In genomic region chr10:10184386-10184785, GRCm38 (mm10) we compare ENCODE assay signal across 8 mouse cellular contexts.
A peak's percentile ranks its signal among the peaks of the same experiment; 100 is the strongest.
DNase-seq lines count a peak whose midpoint lies in the region; ATAC-seq and TF ChIP-seq lines count a peak whose summit lies in the region.

No protein-coding gene starts in this region.

- no peaks in the 10 kb centered on the region for H3K36me3 ChIP-seq in heart, embryonic 13.5 days
- no peaks in the 10 kb centered on the region for H3K36me3 ChIP-seq in CH12.LX (replicated peaks in 1 of 2; ENCODE audit: control insufficient read depth in 1 of 2, insufficient read depth in 1 of 2, low read length in 1 of 2)
- no peaks in the 10 kb centered on the region for H3K36me3 ChIP-seq in liver, embryonic 14.5 days (replicated peaks; ENCODE audit: control insufficient read depth, insufficient read depth, low read depth)
- H3K36me3 ChIP-seq in intestine, embryonic 15.5 days, result no peaks in the 10 kb centered on the region

- TF ChIP-seq POLR2A in CH12.LX (IDR thresholded peaks at IDR 0.05; ENCODE audit: low read depth, low read length), result no peak

- WGBS in heart, embryonic 13.5 days, result 32% methylated on average over 5 of the region's 5 CpGs
- 7% methylated on average over 5 of the region's 5 CpGs for WGBS in liver, embryonic 14.5 days (ENCODE audit: insufficient replicate concordance)
- WGBS in intestine, embryonic 15.5 days, result 52% methylated on average over 5 of the region's 5 CpGs

- H3K4me2 ChIP-seq in heart, embryonic 13.5 days, result peak overlapping the region; percentile 13; the same call in 1 of the 2 replicates
- peak overlapping the region; percentile 33 for H3K4me2 ChIP-seq in CH12.LX (ENCODE audit: insufficient read depth, low read depth, poor library complexity, severe bottlenecking)
- H3K4me2 ChIP-seq in liver, embryonic 14.5 days (ENCODE audit: low read depth), result peak overlapping the region; percentile 37
- H3K4me2 ChIP-seq in intestine, embryonic 15.5 days (replicated peaks), result no peak overlapping the region

- H3K27me3 ChIP-seq in heart, embryonic 13.5 days (replicated peaks), result no peaks in the 10 kb centered on the region
- no peaks in the 10 kb centered on the region for H3K27me3 ChIP-seq in CH12.LX (replicated peaks)
- H3K27me3 ChIP-seq in liver, embryonic 14.5 days (ENCODE audit: control insufficient read depth, insufficient read depth, low read length), result no peaks in the 10 kb centered on the region
- no peaks in the 10 kb centered on the region for H3K27me3 ChIP-seq in intestine, embryonic 15.5 days (replicated peaks)

- TF ChIP-seq CTCF in CH12.LX (conservative IDR thresholded peaks at IDR 0.05 in 1 of 2, IDR thresholded peaks at IDR 0.05 in 1 of 2; ENCODE audit: low read depth in 2 of 2, low read length in 2 of 2), result no peak
- TF ChIP-seq CTCF in liver, embryonic 14.5 days (IDR thresholded peaks at IDR 0.05; ENCODE audit: low read depth), result no peak

- H3K9ac ChIP-seq in heart, embryonic 13.5 days, result no peak overlapping the region
- no peak overlapping the region for H3K9ac ChIP-seq in CH12.LX (ENCODE audit: insufficient read depth, low read depth)
- H3K9ac ChIP-seq in liver, embryonic 14.5 days (replicated peaks), result no peak overlapping the region
- H3K9ac ChIP-seq in intestine, embryonic 15.5 days, result no peak overlapping the region

- H3K4me1 ChIP-seq in heart, embryonic 13.5 days, result peaks cover 6% of the 10 kb centered on the region; the same call in 1 of the 2 replicates
- peaks cover 3 to 34% of the 10 kb centered on the region in 2 experiments; a peak in 3 of 4 replicates for H3K4me1 ChIP-seq in CH12.LX (ENCODE audit: control insufficient read depth in 1 of 2, insufficient read depth in 2 of 2)
- H3K4me1 ChIP-seq in liver, embryonic 14.5 days (replicated peaks; ENCODE audit: control insufficient read depth in 2 of 2, insufficient read depth in 2 of 2, low read length in 1 of 2), result peaks cover 0 to 17% of the 10 kb centered on the region in 2 experiments; a peak in 3 of 4 replicates
- H3K4me1 ChIP-seq in intestine, embryonic 15.5 days (replicated peaks), result no peaks in the 10 kb centered on the region

- DNase-seq in heart, postnatal 14 days, result no peak
- peak; percentile 45 for DNase-seq in CH12.LX (ENCODE audit: extremely low read depth)
- DNase-seq in liver, embryonic 14.5 days (ENCODE audit: low read depth in 3 of 3, low spot score in 3 of 3), result peak in 2 of 3 experiments; percentile 4 to 16
- peak; percentile 6 to 11 for DNase-seq in spleen, adult 18-20 months
- DNase-seq in yolk sac, embryonic 10.5 days (ENCODE audit: low spot score), result no peak
- DNase-seq in cerebellum, postnatal 36 days, result no peak

- intact Hi-C loops in heart, postnatal 14 days (cut with DNase I), result no loop called here

- 0 out of 2 replicates have a peak overlapping the region, but pooled peaks have one; percentile 15 for H3K27ac ChIP-seq in heart, embryonic 13.5 days (replicated peaks)
- H3K27ac ChIP-seq in CH12.LX (ENCODE audit: insufficient read depth, low read depth), result no peak overlapping the region
- no peak overlapping the region; the same call in 1 of the 2 replicates for H3K27ac ChIP-seq in liver, embryonic 14.5 days
- H3K27ac ChIP-seq in intestine, embryonic 15.5 days, result no peak overlapping the region

- ATAC-seq in heart, embryonic 13.5 days (ENCODE audit: extremely low read depth, insufficient number of reproducible peaks, low FRiP score, low TSS enrichment), result no peak
- peak; percentile 83 for ATAC-seq in liver, embryonic 14.5 days (ENCODE audit: insufficient read depth)
- ATAC-seq in intestine, embryonic 15.5 days, result no peak

- no peaks in the 10 kb centered on the region for H3K79me2 ChIP-seq in CH12.LX (replicated peaks; ENCODE audit: control insufficient read depth, extremely low read depth, insufficient read depth, poor library complexity, severe bottlenecking)

- in situ Hi-C loops in CH12.LX (cut with MboI; ENCODE audit: low pct_ligation_motif_present, low pct_unique_long_range_greater_than_20kb, low sequenced_read_pairs), result no loop called here

- H3K4me3 ChIP-seq in heart, embryonic 13.5 days, result no peak overlapping the region
- no peak overlapping the region for H3K4me3 ChIP-seq in CH12.LX (replicated peaks in 1 of 3; ENCODE audit: low read depth in 2 of 3, low read length in 2 of 3, poor library complexity in 1 of 3)
- H3K4me3 ChIP-seq in liver, embryonic 14.5 days (ENCODE audit: insufficient read depth in 1 of 2, low read depth in 2 of 2, low read length in 2 of 2), result no peak overlapping the region; a peak in 1 of 4 replicates
- no peak overlapping the region for H3K4me3 ChIP-seq in intestine, embryonic 15.5 days (replicated peaks)

- no peak for TF ChIP-seq EP300 in CH12.LX (IDR thresholded peaks at IDR 0.05; ENCODE audit: low read length)
- no peak for TF ChIP-seq EP300 in liver, embryonic 14.5 days (IDR thresholded peaks at IDR 0.05; ENCODE audit: low read depth)

- dilution Hi-C loops in CH12.LX (cut with MboI; ENCODE audit: extremely low pct_ligation_motif_present, extremely low pct_unique_long_range_greater_than_20kb, low sequenced_read_pairs), result no loop called here

- TF ChIP-seq RAD21 in CH12.LX (IDR thresholded peaks at IDR 0.05; ENCODE audit: low read depth, low read length), result no peak

- H3K9me3 ChIP-seq in heart, embryonic 13.5 days, result no peaks in the 10 kb centered on the region
- no peaks in the 10 kb centered on the region for H3K9me3 ChIP-seq in CH12.LX (replicated peaks; ENCODE audit: low read length)
- no peaks in the 10 kb centered on the region for H3K9me3 ChIP-seq in liver, embryonic 14.5 days (ENCODE audit: control insufficient read depth, low read length)
- no peaks in the 10 kb centered on the region for H3K9me3 ChIP-seq in intestine, embryonic 15.5 days

TF ChIP-seq in CH12.LX, 34 proteins besides CTCF, POLR2A, EP300 and RAD21:
- TF ChIP-seq JUN (IDR thresholded peaks at IDR 0.05; ENCODE audit: insufficient read depth, low read depth, low read length) (no peak), ZC3H11A (IDR thresholded peaks at IDR 0.05; ENCODE audit: low read depth, low read length) (no peak), ELF1 (IDR thresholded peaks at IDR 0.05; ENCODE audit: low read depth, low read length) (no peak), MYC (IDR thresholded peaks at IDR 0.05; ENCODE audit: low read depth, low read length) (no peak), ZKSCAN1 (IDR thresholded peaks at IDR 0.05; ENCODE audit: borderline replicate concordance, low read depth, low read length) (no peak), ETS1 (conservative IDR thresholded peaks at IDR 0.05; ENCODE audit: low read depth, low read length) (no peak), RCOR1 (conservative IDR thresholded peaks at IDR 0.05; ENCODE audit: low read depth, low read length) (no peak), PAX5 (IDR thresholded peaks at IDR 0.05; ENCODE audit: low read length) (no peak), UBTF (IDR thresholded peaks at IDR 0.05; ENCODE audit: low read depth, low read length) (no peak), ZMIZ1 (IDR thresholded peaks at IDR 0.05; ENCODE audit: low read depth, low read length) (no peak), MEF2A (IDR thresholded peaks at IDR 0.05; ENCODE audit: borderline replicate concordance, low read depth, low read length) (no peak), MAZ (IDR thresholded peaks at IDR 0.05; ENCODE audit: low read depth, low read length) (no peak), IRF4 (IDR thresholded peaks at IDR 0.05; ENCODE audit: low read depth, low read length) (no peak), MAX (IDR thresholded peaks at IDR 0.05; ENCODE audit: low read length) (no peak), MAFK (IDR thresholded peaks at IDR 0.05; ENCODE audit: insufficient replicate concordance, low read length) (no peak)
TF ChIP-seq in CH12.LX: peak in this region for 0.

Comparison
In these comparisons a context has a peak if more than half of its experiments do, and no peak if none do; other contexts are left out.
1. DNase-seq: peak in CH12.LX (single experiment), liver, embryonic 14.5 days (2 of 3) and spleen, adult 18-20 months (2 of 2); none in heart, postnatal 14 days (0 of 2), yolk sac, embryonic 10.5 days (single experiment) and cerebellum, postnatal 36 days (0 of 2).